Mouse (Mus musculus) regulatory T cell (primary cell): ENCODE results near the gene Synrg.

Source experiments
- in situ Hi-C: fragments of 300-600 bp; cut with MboI, MseI; formaldehyde crosslinking; loops from one replicate; pipeline ENCODE4 v1.15.1; 2025; ENCODE audit warnings: high pct_unique_total_duplicates

Gene Synrg

GRCm38 (mm10) chr11:83963991-83964921 is at the start of gene Synrg:
Gene Synrg, plus strand, starts transcription at chr11:83964428.
- in situ Hi-C loops: no loop called here

- in situ Hi-C loops: no loop called here
Measured at GRCm38 (mm10) chr11:83914501-83914900, 49.7 kb upstream of the Synrg start.

GRCm38 (mm10) chr11:83922600-83922999 is 41.6 kb upstream of the Synrg start:
- in situ Hi-C loops: no loop called here

- in situ Hi-C loops: loop anchor here (5.0 kb wide), 1 partner anchor 125 kb away; no protein-coding TSS in a partner anchor
Measured at GRCm38 (mm10) chr11:83927097-83927496, 37.1 kb upstream of the Synrg start.

DNA sequence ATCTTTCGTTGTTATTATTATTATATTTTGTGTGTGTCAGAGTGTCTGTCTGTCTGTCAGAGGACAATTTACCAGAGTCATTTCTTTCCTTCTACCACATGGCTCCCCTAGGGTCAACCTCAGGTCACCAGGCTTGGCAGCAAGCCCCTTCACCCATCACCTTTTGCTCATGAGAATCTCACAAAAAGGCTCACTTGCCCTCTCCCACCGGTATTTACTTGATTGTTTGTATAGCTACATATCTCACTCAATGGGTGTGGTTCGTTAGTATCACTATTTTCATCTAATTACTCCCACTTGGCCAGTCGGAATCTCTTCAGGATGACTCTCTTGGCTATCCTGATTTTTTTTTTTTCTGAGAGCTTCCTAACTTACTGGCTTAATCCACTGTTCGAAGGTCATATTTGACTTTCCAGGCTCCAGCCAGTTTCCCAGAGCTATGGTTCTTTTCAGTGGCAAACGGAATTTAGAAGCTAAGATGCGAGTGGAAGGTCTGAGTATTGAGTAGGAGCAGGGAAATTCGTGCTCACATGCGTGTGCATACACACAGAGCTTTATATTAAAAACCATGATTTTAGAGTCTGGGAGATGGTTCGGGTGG is 31.6 kb upstream of the Synrg start:
- in situ Hi-C loops: no loop called here

DNA sequence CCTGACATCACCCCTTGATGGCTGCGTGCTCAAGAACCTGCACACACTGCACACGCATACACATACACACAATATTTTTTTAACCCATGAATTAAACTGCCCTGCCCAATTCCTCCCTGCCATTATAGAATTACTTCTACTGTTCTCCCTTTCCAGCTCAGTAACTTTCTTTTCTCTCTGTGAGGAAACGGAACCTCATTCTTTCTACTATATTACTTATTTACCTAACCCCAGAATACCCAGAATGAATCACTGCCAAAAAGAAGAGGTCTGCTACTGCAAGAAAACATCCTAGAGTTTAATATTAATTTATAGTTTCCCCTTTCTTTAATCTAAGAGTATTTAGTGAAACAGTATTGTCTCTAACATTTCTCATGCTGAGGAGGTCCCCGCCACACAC is 30.9 kb upstream of the Synrg start:
- in situ Hi-C loops: no loop called here

GRCm38 (mm10) chr11:83935986-83936665 is 28.1 kb upstream of the Synrg start:
- in situ Hi-C loops: no loop called here

DNA sequence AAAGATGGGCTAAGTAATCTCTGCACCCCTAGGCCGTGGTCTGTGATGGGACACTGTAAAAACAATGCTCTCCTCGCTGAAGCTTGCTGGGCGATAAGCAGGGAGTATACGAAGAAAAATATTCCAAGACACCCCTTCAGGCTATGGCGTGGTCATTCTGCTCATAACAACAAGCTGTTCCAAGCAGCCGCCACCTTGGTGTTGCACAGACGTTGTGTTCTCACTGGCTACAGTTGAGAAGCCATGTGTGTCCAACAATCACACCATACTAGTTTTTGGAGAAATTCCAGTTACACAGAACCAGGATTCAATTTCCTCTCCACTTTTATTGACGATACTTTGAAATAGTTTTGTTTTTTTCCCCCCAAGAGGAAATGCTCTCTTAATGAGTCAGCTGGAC is 25.7 kb upstream of the Synrg start:
- in situ Hi-C loops: no loop called here

DNA sequence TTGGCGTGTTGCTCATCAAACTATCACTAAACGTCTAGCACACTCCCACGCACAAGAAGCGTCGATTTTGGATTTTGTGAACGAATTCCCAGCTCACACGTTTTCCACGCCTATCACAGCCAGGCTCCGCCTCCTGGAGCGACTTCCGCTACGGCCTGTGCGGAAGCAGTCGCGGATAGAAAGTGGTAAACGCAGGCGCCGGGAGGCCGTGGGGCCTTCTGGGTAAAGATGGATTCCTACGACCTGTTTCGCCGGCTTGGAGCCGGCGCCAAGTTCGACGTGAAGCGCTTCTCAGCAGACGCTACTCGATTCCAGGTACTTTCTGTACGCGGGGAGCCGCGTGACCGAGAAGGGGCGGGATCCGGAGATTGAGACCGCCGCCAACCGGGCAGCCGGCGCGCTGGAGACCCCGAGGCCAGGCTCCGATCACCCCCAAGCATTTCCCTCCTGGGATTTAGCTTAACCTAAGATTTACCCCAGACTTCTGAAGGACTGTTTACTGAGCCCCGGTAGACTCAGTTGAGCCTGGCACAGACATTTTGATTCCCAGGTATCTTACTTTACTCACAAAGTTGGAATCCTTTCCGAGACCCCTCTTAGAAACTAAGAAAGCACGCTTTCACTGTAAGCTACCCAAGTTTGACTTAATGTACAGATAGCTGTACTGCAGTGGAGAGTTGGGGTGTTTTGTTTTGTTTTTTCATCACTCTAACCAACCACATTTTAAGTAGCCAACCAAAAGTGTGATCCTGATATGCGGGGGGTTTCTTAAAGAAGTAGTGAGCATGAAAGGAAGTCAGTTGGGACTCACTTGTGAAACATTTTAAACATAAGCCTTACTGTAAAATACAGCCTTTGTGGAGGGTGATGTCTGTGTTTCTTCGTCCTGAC is 22.0 kb upstream of the Synrg start, which contains the start of gene Ddx52:
Ddx52 (plus strand) TSS at position 113 of the 891 bp plus-strand sequence.
- in situ Hi-C loops: no loop called here

DNA sequence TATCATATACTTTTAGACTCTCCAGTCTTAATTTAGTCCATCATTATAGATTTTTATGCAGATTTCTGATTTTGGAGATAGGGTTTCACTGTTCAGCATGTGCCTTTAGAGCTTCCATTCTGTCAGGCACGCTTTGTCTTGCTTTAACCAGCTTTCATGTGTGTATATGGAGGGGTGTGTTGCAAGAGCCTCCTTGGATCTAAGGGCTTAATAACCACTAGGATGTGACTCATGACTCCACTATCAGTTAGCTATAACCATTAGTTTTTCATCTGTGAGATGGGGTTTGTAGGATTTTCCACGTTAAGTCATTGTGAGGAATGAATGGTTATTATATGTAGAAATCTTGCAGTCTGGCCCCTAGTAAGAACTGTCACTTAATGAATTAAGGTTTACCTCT is 7.4 kb upstream of the Synrg start:
- in situ Hi-C loops: no loop called here

DNA sequence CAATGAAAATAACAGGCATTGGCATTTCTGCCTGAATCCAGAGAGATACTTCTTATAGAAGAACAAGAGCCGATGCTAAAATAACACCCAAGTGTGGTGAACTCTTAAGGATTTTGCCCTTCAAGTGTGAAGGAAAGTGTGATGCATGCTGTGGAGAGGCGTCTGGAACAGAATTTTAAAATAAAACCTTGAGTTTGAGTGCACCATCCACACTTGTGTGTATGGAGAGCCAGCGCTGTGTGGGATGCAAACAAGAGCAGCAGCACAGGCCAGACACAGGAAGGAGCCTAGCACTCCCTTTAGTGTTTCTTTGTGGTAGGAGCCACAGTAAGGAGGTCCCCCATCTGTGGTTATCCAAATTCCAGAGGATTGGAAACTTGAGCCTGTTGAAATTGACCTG is 2.2 kb upstream of the Synrg start:
- in situ Hi-C loops: no loop called here

GRCm38 (mm10) chr11:83967436-83968204 is 3.4 kb downstream of the Synrg start:
- in situ Hi-C loops: no loop called here

- in situ Hi-C loops: no loop called here
Measured at GRCm38 (mm10) chr11:83968205-83968575, 4.0 kb downstream of the Synrg start.

DNA sequence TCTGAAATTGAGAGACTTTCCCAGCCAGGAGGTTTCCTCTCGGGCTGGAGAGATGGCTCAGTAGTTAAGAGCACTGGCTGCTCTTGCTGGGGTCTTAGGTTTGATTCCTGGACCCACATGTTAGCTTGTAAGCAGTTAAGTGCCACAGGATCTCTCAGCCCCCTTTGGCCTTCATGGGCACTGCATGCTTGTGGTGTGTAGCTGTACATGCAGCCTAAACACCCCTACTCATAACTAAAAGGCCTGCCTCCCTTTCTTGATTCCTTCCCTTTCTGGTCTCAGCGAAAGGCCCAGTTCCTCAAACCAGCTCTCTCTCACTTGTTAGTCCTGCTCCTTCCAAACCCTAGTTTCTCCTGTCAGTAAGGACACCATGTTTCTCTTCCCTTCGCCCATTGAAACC is 4.8 kb downstream of the Synrg start:
- in situ Hi-C loops: no loop called here

- in situ Hi-C loops: loop anchor here (5.0 kb wide), 1 partner anchor 48 kb away; no protein-coding TSS in a partner anchor
Measured at GRCm38 (mm10) chr11:83974561-83975346, 10.5 kb downstream of the Synrg start.

- in situ Hi-C loops: no loop called here
Measured at GRCm38 (mm10) chr11:83975488-83975887, 11.3 kb downstream of the Synrg start.

DNA sequence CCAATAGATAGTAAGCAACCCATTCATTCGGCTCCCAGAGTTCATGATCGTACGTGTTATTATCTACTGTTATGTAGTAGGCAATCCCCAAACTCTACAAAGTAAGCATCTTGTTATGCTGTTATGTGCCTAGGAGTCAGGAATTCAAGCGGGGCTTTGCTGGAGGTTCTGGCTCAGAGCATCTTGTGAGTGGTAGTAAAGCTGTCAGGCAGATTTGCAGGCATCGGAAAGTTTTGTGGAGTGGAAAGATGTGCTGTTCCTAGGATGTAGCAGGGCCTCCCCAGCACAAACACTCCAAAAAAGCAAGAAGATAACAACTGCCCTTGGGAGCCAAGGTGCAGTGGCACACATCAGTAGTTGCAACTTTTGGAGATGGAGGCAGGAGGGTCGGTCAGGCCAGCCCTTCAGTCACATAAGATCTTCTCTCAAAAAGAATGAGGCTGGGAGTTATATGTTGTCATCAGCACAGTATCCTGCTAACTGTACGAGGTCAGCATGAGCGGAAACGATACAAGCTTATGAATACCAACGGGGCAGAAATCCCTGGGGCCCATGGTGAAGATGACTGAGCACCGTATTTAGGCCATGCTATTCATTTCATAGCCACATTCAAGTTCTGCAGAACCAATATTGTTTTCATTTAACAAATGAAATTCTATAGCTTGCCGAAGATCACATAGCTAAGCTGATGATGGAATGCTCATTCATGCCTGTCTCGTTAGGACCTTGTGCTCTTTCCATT is 12.2 kb downstream of the Synrg start:
- in situ Hi-C loops: no loop called here

- in situ Hi-C loops: no loop called here
Measured at GRCm38 (mm10) chr11:83977810-83978209, 13.6 kb downstream of the Synrg start.

GRCm38 (mm10) chr11:83979992-83980391 is 15.8 kb downstream of the Synrg start:
- in situ Hi-C loops: no loop called here
